Mouse (Mus musculus) forebrain, embryonic 12.5 days (tissue): Measurements from ENCODE around the gene B2m. TPM values are rescaled to one million over a fixed set of nuclear protein-coding genes. Genes with fewer than 3 reads are reported as not detected.

Experiments used
- ATAC-seq: fragments of 200-750 bp; cut with Nextera tagmentation; 2 replicates; pipeline ENCODE4 v1.8.0; 2017; ENCODE audit warnings: moderate TSS enrichment; ENCODE audit not compliant: low FRiP score
- H3K27ac ChIP-seq: fragments of 300-500 bp; sonication (generic); 2 replicates; pipeline ENCODE4 v1.5.1; 2016; ENCODE audit warnings: mild to moderate bottlenecking
- H3K27me3 ChIP-seq: fragments of 300-500 bp; sonication (generic); 2 replicates; pipeline ENCODE4 v1.6.1; 2016; ENCODE audit warnings: mild to moderate bottlenecking
- H3K36me3 ChIP-seq: fragments of 300-500 bp; sonication (generic); replicated peaks from 2 replicates; pipeline ENCODE4 v1.6.1; 2016; ENCODE audit warnings: mild to moderate bottlenecking
- H3K4me1 ChIP-seq: fragments of 300-500 bp; sonication (generic); 2 replicates; pipeline ENCODE4 v1.6.1; 2016
- H3K4me2 ChIP-seq: fragments of 300-500 bp; sonication (generic); 2 replicates; pipeline ENCODE4 v1.6.1; 2016; ENCODE audit warnings: mild to moderate bottlenecking, moderate library complexity
- H3K4me3 ChIP-seq: fragments of 300-500 bp; sonication (generic); replicated peaks from 2 replicates; pipeline ENCODE4 v1.5.1; 2016; ENCODE audit warnings: mild to moderate bottlenecking
- H3K9ac ChIP-seq: fragments of 300-500 bp; sonication (generic); 2 replicates; pipeline ENCODE4 v1.6.1; 2016; ENCODE audit warnings: mild to moderate bottlenecking
- H3K9me3 ChIP-seq: fragments of 300-500 bp; sonication (generic); 2 replicates; pipeline ENCODE4 v1.6.1; 2016
- WGBS: fragments of 180-500 bp; shearing (Covaris S2); methylation state at CpG from one replicate; pipeline ENCODE4 v1.1.7; 2016; 5-methylcytosine and 5-hydroxymethylcytosine counted together
- polyA plus RNA-seq: library from polyadenylated mRNA; unstranded; fragments of >200 nt; fragmentation: Nextera tagmentation; extraction: Ambion mirVana; gene quantifications from 2 replicates; pipeline ENCODE4 v1.2.1, GENCODE M21; 2016

Gene B2m
- polyA plus RNA-seq, 1 experiment from 2014 or later: 89.6 TPM

DNA sequence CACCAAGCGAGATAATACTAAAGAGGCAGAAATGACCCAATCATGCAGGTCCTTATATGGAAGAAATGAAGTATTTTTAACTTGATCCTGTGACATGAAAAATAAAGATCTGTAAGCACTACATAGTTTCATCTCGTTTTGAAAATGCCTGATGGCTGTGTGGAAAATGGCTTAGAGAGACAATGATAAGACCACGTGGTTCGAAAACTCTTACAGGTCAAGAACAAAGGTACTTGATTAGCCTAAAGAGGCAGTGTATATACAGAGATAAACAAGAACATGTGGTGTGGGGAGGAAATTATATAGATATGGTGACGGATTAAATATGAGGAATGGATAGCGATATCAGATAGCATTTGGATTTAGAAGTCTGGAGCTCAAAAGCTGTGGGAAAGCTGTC lies 23.8 kb downstream of the B2m start:
- Histone ChIP-seq H3K9me3 (no peaks in the 10 kb centered on the region), H3K4me1 (no peaks in the 10 kb centered on the region), H3K4me3 (no peak overlapping the region), H3K27me3 (no peaks in the 10 kb centered on the region), H3K36me3 (no peaks in the 10 kb centered on the region), H3K27ac (no peak overlapping the region), H3K9ac (no peak overlapping the region), H3K4me2 (no peak overlapping the region)
- no peak for ATAC-seq
- WGBS: 86% methylated on average over 6 of the region's 6 CpGs

DNA sequence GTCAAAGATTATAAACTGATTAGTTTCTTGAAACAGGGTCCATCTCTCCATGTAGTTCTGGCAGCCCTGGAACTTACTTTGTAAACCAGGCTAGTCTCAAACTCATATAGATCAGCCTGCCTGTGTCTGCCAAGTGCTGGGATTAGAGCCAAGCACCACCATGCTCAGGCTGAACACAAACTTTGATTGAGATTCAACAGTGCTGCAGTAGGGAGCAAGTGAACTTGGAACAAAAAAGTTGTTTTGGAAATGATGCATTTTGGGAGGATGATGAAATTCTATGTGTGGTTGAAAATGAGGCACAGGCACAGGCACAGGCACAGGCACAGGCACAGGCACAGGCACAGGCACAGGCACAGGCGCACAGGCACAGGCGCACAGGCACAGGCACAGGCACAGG lies 24.7 kb downstream of the B2m start:
- Histone ChIP-seq H3K36me3 (no peaks in the 10 kb centered on the region), H3K4me3 (no peak overlapping the region), H3K9me3 (no peaks in the 10 kb centered on the region), H3K9ac (no peak overlapping the region), H3K27ac (no peak overlapping the region), H3K4me1 (no peaks in the 10 kb centered on the region), H3K4me2 (no peak overlapping the region), H3K27me3 (no peaks in the 10 kb centered on the region)
- ATAC-seq: no peak
- WGBS: 90% methylated on average over 2 of the region's 2 CpGs

DNA sequence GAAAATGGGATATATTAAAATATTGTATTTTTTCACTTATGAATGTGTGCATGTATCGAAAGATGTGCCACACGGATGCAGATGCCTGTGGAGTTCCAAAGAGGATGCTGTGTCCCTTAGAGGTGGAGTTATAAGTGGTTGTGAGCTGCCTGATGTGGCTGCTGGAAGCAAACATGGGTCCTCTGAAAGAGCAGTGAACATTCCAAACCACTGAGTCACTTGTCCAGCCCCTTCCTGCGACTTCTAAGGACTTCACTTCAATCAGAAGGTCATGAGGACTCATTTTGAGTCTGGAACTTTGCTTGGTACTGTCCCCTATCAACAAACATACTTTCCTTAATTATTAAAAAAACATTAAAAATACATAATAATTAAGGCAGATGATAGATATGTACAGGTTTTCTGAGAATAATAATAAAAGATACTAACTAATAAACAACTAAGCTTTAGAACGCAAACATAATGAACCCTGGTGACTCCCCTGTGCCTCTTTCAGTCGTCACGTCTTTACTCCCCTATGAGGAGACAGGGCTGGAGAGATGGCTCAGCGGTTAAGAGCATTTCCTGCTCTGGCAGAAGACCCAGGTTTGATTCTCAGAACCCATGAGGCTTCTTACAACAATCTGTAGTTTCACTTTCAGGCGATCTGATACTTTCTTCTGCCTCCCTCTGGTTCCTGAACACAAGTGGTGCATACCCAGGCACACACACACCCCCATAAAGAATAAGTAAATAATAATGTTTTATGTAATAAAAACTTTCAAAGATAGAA lies 32.8 kb downstream of the B2m start:
- no peak overlapping the region for H3K4me2 ChIP-seq
- no peak overlapping the region for H3K27ac ChIP-seq
- H3K9me3 ChIP-seq: no peaks in the 10 kb centered on the region
- WGBS: 76% methylated on average over 8 of the region's 8 CpGs
- no peaks in the 10 kb centered on the region for H3K4me1 ChIP-seq
- H3K4me3 ChIP-seq: no peak overlapping the region
- H3K36me3 ChIP-seq: no peaks in the 10 kb centered on the region
- no peaks in the 10 kb centered on the region; the same call in 1 of the 2 replicates for H3K27me3 ChIP-seq
- ATAC-seq: no peak
- H3K9ac ChIP-seq: no peak overlapping the region

DNA sequence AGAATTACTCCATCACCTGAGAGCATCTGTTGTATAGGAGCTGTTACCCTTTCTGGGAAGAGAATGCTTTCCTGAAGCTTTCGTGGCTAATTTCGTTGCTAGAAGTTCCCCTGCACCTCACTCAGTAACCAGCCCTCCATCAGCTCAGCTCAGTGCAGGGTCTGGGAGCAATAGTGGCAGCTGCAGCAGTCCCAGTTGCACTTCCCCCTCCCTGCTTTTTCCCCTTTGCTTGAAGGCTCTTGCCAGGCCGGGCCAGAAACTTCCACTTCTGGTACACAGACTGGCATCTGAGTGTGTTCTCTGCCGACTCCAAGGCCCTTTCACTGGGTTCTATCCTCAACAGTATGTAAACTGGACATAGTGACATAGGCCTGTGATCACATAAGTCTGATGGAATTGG lies 37.6 kb downstream of the B2m start:
- Histone ChIP-seq H3K27me3 (no peaks in the 10 kb centered on the region; the same call in 1 of the 2 replicates), H3K4me2 (no peak overlapping the region), H3K9ac (no peak overlapping the region), H3K36me3 (no peaks in the 10 kb centered on the region), H3K9me3 (no peaks in the 10 kb centered on the region), H3K4me3 (no peak overlapping the region), H3K4me1 (no peaks in the 10 kb centered on the region), H3K27ac (no peak overlapping the region)
- 89% methylated on average over 4 of the region's 4 CpGs for WGBS
- ATAC-seq: no peak

DNA sequence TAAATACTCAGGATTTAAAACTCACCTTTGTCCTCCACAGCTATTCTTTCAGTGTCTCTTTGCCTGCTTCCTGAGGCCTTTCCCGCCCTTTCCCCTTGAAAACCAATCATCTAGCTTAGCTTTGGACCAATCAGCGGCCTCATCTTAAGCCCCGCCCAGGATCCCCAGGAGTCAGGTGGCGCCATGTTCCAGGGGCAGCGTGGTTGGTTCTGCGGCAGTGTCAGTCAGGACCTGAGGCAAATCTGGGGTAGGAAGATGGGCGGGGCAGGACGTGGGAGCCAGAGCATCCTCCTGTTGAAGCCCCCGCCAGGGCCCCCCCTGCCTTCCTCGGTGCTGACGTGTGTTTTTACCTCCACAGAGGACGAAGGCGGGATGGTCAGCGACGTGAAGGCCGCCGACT lies 38.6 kb downstream of the B2m start, which contains the start of the genes Patl2 and Terb2:
Gene Patl2 (minus strand): TSS at position 84 of the 400 bp plus-strand sequence.
Gene Terb2 (plus strand): TSS at position 167 of the 400 bp plus-strand sequence.
- Histone ChIP-seq H3K9ac (no peak within 1 kb of the TSS), H3K9me3 (no peaks in the 10 kb centered on the region), H3K4me3 (no peak within 1 kb of the TSS), H3K36me3 (no peaks in the 10 kb centered on the region), H3K4me1 (no peaks in the 10 kb centered on the region), H3K4me2 (no peak within 1 kb of the TSS), H3K27me3 (no peaks in the 10 kb centered on the region; the same call in 1 of the 2 replicates), H3K27ac (no peak within 1 kb of the TSS)
- no peak for ATAC-seq
- 82% methylated on average over 17 of the region's 17 CpGs for WGBS

DNA sequence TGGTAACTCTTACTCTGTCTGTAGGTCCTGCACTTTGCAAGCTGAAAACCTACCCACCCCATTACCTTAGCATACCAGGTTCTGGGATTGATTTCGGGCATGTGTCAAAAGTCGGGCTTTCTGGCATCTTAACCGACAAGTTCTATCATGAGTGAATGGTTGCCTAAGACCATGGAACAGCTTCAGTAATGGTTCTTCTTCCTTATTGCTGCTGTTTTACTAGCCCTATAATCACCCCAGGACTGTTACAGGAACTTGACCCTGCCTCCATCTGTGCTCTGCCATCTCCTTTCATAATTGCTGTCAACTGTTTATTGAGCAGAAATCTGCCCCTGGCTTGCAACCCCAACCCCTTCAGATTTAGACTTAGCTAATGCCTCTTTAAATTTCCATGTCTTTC lies 39.3 kb downstream of the B2m start:
- 95% methylated on average over 3 of the region's 3 CpGs for WGBS
- no peak overlapping the region for H3K4me3 ChIP-seq
- H3K9me3 ChIP-seq: no peaks in the 10 kb centered on the region
- H3K9ac ChIP-seq: no peak overlapping the region
- ATAC-seq: no peak
- no peaks in the 10 kb centered on the region for H3K4me1 ChIP-seq
- no peaks in the 10 kb centered on the region; the same call in 1 of the 2 replicates for H3K27me3 ChIP-seq
- H3K4me2 ChIP-seq: no peak overlapping the region
- H3K27ac ChIP-seq: no peak overlapping the region
- no peaks in the 10 kb centered on the region for H3K36me3 ChIP-seq

DNA sequence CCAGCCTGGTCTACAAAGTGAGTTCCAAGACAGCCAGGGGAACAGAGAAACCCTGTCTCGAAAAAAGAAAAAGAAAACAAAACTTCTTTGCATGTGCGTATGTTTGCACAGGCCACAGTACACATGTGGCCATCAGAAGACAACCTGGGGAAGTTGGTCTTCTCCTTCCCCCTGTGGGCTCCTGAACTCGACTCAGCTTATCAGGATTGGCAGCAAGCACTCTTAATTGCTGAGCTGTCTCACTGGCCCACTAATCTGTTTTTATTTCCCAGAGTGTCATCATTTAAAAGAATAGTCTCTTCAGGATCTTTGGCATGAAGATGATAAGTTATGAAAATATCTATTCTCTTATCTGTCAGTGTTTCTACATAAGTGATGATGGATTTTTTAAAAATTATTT lies 44.4 kb downstream of the B2m start:
- H3K4me3 ChIP-seq: no peak overlapping the region
- H3K4me1 ChIP-seq: no peaks in the 10 kb centered on the region
- no peaks in the 10 kb centered on the region for H3K27me3 ChIP-seq
- WGBS: 70% methylated on average over 3 of the region's 3 CpGs
- no peak for ATAC-seq
- H3K36me3 ChIP-seq: no peaks in the 10 kb centered on the region
- no peak overlapping the region for H3K9ac ChIP-seq
- H3K4me2 ChIP-seq: no peak overlapping the region
- no peak overlapping the region for H3K27ac ChIP-seq
- H3K9me3 ChIP-seq: no peaks in the 10 kb centered on the region

DNA sequence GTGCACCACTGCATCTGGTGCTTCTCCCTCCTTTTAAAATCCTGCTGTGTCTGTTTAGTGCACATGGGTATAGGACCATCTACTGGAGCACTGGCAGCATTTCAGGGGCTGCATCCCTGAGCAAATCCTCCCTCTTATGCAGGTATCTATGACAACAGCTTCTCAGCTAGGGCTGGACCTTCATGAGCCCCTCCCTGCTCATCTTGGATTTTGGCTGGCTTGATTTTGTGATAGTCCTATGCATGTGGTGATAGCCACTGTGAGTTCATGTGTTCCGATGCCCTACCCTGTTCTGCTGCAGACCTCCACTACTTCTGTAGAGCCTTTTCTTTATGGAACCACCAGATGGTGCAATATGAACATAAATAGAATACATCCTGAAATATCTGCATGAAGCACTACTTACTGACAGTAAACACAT lies 47.0 kb downstream of the B2m start:
- H3K27me3 ChIP-seq: peaks cover 2% of the 10 kb centered on the region; the same call in 1 of the 2 replicates
- no peaks in the 10 kb centered on the region for H3K36me3 ChIP-seq
- H3K9me3 ChIP-seq: no peaks in the 10 kb centered on the region
- ATAC-seq: peak; percentile 73; the same call in 1 of the 2 replicates
- no peak overlapping the region for H3K4me2 ChIP-seq
- no peak overlapping the region for H3K4me3 ChIP-seq
- no peak overlapping the region for H3K27ac ChIP-seq
- H3K9ac ChIP-seq: no peak overlapping the region
- no peaks in the 10 kb centered on the region for H3K4me1 ChIP-seq
- 66% methylated on average over 1 of the region's 1 CpGs for WGBS

DNA sequence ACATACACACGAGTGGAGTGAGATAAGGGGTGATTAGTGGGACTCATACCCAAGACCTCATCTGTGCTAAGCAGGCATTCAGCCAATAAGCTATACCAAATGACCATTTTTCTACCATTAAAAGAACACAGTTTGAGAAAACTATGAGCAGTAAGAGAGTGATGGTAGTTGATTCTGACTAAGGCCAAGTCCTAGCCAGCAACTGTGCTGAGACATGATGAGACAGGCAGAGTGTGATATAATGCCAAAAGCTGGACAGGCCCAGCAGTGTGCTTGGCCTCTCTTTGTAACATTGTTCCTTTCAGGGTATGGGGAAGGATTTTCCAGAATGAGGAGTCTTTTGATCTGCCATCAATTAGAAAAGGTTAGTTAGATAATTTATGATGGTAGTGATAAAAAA lies 54.0 kb downstream of the B2m start:
- WGBS: 93% methylated on average over 1 of the region's 1 CpGs
- no peak for ATAC-seq
- Histone ChIP-seq H3K4me1 (no peaks in the 10 kb centered on the region), H3K9ac (no peak overlapping the region), H3K4me3 (no peak overlapping the region), H3K9me3 (no peaks in the 10 kb centered on the region), H3K27me3 (peaks cover 2% of the 10 kb centered on the region), H3K27ac (no peak overlapping the region), H3K4me2 (no peak overlapping the region), H3K36me3 (no peaks in the 10 kb centered on the region)

Other genes starting within 250 kb of the B2m start
- gene Ctdspl2, start 191.7 kb upstream of the B2m start, polyA plus RNA-seq: 73.0 and 78.9 TPM in 2 replicates
- gene Mageb3, start 191.6 kb upstream of the B2m start, polyA plus RNA-seq: 0.54 and 0.56 TPM in 2 replicates
- 13.1 and 14.4 TPM in 2 replicates for gene Eif3j1, start 119.1 kb upstream of the B2m start, polyA plus RNA-seq
- gene Spg11, start 29.3 kb upstream of the B2m start, polyA plus RNA-seq: 15.3 and 16.9 TPM in 2 replicates
- not detected in 2 replicates for gene Trim69, start 13.0 kb downstream of the B2m start, polyA plus RNA-seq
- not detected in 2 replicates for gene Patl2, start 38.5 kb downstream of the B2m start, polyA plus RNA-seq
- not detected in 2 replicates for gene Terb2, start 38.6 kb downstream of the B2m start, polyA plus RNA-seq
- 23.9 and 24.3 TPM in 2 replicates for gene Sord, start 87.1 kb downstream of the B2m start, polyA plus RNA-seq
- gene Duox2, start 150.8 kb downstream of the B2m start, polyA plus RNA-seq: not detected in 2 replicates
- not detected in 2 replicates for gene Duoxa2, start 151.2 kb downstream of the B2m start, polyA plus RNA-seq
- gene Duoxa1, start 166.0 kb downstream of the B2m start, polyA plus RNA-seq: 0.17 TPM in 1 of 2 replicates, not detected in the other
- gene Duox1, start 168.0 kb downstream of the B2m start, polyA plus RNA-seq: 0.04 and 0.08 TPM in 2 replicates
- 5.1 and 6.8 TPM in 2 replicates for gene Shf, start 221.5 kb downstream of the B2m start, polyA plus RNA-seq